Mouse (Mus musculus) forebrain, embryonic 10.5 days (tissue): Measurements from ENCODE around the gene Tradd. TPM values are rescaled to one million over a fixed set of nuclear protein-coding genes. Genes with fewer than 3 reads are reported as not detected.

Experiments used
- DNase-seq: peaks from one replicate; pipeline ENCODE4 v3.0.0-alpha.2; 2017; ENCODE audit warnings: low spot score; ENCODE audit errors: extremely low spot score
- H3K27ac ChIP-seq: fragments of 300-500 bp; sonication (generic); 2 replicates; pipeline ENCODE4 v1.5.1; 2016; ENCODE audit warnings: mild to moderate bottlenecking
- H3K27me3 ChIP-seq: fragments of 300-500 bp; sonication (generic); 2 replicates; pipeline ENCODE4 v1.6.1; 2016; ENCODE audit warnings: mild to moderate bottlenecking; ENCODE audit not compliant: poor library complexity, severe bottlenecking
- H3K36me3 ChIP-seq: fragments of 300-500 bp; sonication (generic); replicated peaks from 2 replicates; pipeline ENCODE4 v1.6.1; 2016; ENCODE audit warnings: mild to moderate bottlenecking, moderate library complexity
- H3K4me1 ChIP-seq: fragments of 300-500 bp; sonication (generic); 2 replicates; pipeline ENCODE4 v1.6.1; 2016
- H3K4me3 ChIP-seq: fragments of 300-500 bp; sonication (generic); 2 replicates; pipeline ENCODE4 v1.5.1; 2016; ENCODE audit warnings: mild to moderate bottlenecking, moderate library complexity
- H3K9me3 ChIP-seq: fragments of 300-500 bp; sonication (generic); 2 replicates; pipeline ENCODE4 v1.6.1; 2016; ENCODE audit warnings: mild to moderate bottlenecking, moderate library complexity
- WGBS: fragments of 180-500 bp; shearing (Covaris S2); methylation state at CpG from one replicate; pipeline ENCODE4 v1.1.7; 2016; 5-methylcytosine and 5-hydroxymethylcytosine counted together
- microRNA counts: library from miRNA; unstranded; fragments of <30 nt; microRNA quantifications from one replicate; lab custom pipeline; 2017
- microRNA-seq: library from miRNA; unstranded; fragments of <30 nt; microRNA quantifications from one replicate; pipeline ENCODE4, GENCODE M21; 2017
- polyA plus RNA-seq: library from polyadenylated mRNA; unstranded; fragments of >200 nt; fragmentation: Nextera tagmentation; extraction: Ambion mirVana; gene quantifications from 2 replicates; pipeline ENCODE4 v1.2.1, GENCODE M21; 2016

The Tradd gene
- polyA plus RNA-seq, 1 experiment from 2014 or later: 13.9 TPM

DNA sequence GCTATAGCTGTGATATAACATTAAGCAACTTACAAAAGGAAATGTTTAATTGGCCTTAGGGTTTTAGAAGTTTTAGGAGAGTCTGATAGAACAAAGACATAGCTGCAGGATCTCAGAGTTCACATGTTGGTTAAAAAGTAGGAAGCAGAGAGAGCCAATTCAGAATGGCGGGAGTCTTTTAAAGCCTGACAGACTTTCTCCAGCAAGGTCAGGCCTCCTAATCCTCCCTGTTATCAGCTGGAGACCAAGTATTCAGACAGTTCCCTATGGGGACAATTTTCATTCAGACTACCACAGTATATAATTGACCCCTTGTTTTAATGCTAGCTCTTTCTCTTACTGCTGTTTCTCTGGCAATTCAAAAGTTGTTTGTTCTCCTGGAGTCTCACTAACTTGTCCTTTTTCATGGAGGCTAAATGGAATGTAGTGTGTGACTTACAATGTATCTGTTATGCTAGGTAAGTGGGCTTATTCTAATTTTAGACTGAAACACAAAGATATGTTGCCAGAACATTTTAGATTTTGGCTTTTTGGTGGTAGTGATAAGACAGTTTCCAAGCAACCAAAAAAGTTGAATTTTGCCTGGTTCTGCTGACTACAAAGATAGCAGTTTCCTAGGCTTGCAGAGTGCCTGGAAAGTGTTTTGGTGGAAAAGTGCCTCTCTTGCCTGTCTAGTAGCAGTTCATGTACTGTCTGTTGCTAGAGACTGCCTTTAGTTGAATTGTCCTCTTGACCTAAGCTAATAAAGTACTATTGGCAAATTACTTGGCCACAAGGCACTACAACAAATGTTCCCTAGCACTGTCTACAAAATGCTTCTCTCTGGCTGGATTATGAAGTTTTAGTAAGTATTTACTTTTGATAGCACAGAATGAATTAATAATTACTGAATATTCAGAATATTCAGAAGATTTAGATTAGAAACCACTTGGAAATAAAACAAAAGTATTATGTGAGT, 55.0 kb downstream of the Tradd start:
- Histone ChIP-seq H3K4me3 (no peak overlapping the region), H3K9me3 (peaks cover 4% of the 10 kb centered on the region; the same call in 1 of the 2 replicates), H3K36me3 (peaks cover 83% of the 10 kb centered on the region), H3K27ac (no peak overlapping the region), H3K4me1 (peaks cover 6% of the 10 kb centered on the region; the same call in 1 of the 2 replicates), H3K27me3 (no peaks in the 10 kb centered on the region)
- DNase-seq: no peak
- WGBS: 55% methylated on average over 1 of the region's 1 CpGs

MicroRNA genes within 50 kb of the gene (microRNA counts, 519-probe panel; counts per million panel counts)
- 2,962 counts per million, percentile 71 among the panel's probes with 10 or more counts for microRNA mmu-miR-328 (lab: Ali Mortazavi, UCI)

Small RNA genes lying within 50 kb of the gene (microRNA-seq; reads per million reads assigned to microRNA genes)
- gene Gm27320 (not detected), gene Mir328 (186 reads per million, percentile 54 among the genes with 10 or more reads in this experiment)

Other genes with a start within 250 kb of the Tradd start
- gene Ces3a, start 216.0 kb downstream of the Tradd start, polyA plus RNA-seq: not detected in 2 replicates
- not detected in 2 replicates for gene Ces3b, start 180.9 kb downstream of the Tradd start, polyA plus RNA-seq
- gene Ces4a, start 132.8 kb downstream of the Tradd start, polyA plus RNA-seq: not detected in 2 replicates
- gene Cbfb, start 93.9 kb downstream of the Tradd start, polyA plus RNA-seq: 51.8 and 52.1 TPM in 2 replicates
- 23.0 and 24.4 TPM in 2 replicates for gene D230025D16Rik, start 39.5 kb downstream of the Tradd start, polyA plus RNA-seq
- gene B3gnt9, start 9.5 kb downstream of the Tradd start, polyA plus RNA-seq: 1.4 and 2.1 TPM in 2 replicates
- gene Fbxl8, start within 50 bp of the Tradd start, polyA plus RNA-seq: 0.55 and 0.91 TPM in 2 replicates
- gene Hsf4, start 5.2 kb upstream of the Tradd start, polyA plus RNA-seq: not detected in 2 replicates
- gene Nol3, start 11.5 kb upstream of the Tradd start, polyA plus RNA-seq: 0.57 and 0.99 TPM in 2 replicates
- 16.5 and 19.8 TPM in 2 replicates for gene 4931428F04Rik, start 25.3 kb upstream of the Tradd start, polyA plus RNA-seq
- gene Exoc3l, start 31.5 kb upstream of the Tradd start, polyA plus RNA-seq: 11.5 and 11.6 TPM in 2 replicates
- 136 and 144 TPM in 2 replicates for gene E2f4, start 33.1 kb upstream of the Tradd start, polyA plus RNA-seq
- 1.8 and 1.9 TPM in 2 replicates for gene Elmo3, start 41.0 kb upstream of the Tradd start, polyA plus RNA-seq
- 1.4 TPM in 2 replicates for gene Lrrc29, start 61.7 kb upstream of the Tradd start, polyA plus RNA-seq
- 95.3 and 96.6 TPM in 2 replicates for gene Tmem208, start 61.7 kb upstream of the Tradd start, polyA plus RNA-seq
- 2.1 and 2.2 TPM in 2 replicates for gene Fhod1, start 83.3 kb upstream of the Tradd start, polyA plus RNA-seq
- 5.2 and 5.5 TPM in 2 replicates for gene Slc9a5, start 84.2 kb upstream of the Tradd start, polyA plus RNA-seq
- gene Plekhg4, start 108.7 kb upstream of the Tradd start, polyA plus RNA-seq: 0.64 and 1.1 TPM in 2 replicates
- gene Kctd19, start 148.9 kb upstream of the Tradd start, polyA plus RNA-seq: not detected in 2 replicates
- 0.36 and 0.93 TPM in 2 replicates for gene Lrrc36, start 149.0 kb upstream of the Tradd start, polyA plus RNA-seq
- 23.3 and 23.9 TPM in 2 replicates for gene Tppp3, start 206.9 kb upstream of the Tradd start, polyA plus RNA-seq
- 12.9 and 18.5 TPM in 2 replicates for gene Zdhhc1, start 232.3 kb upstream of the Tradd start, polyA plus RNA-seq